Mouse (Mus musculus): ENCODE data around the gene Fam174a.

Fam174a gene

GRCm38 (mm10) chr1:95313393-95314228 is at the start of gene Fam174a:
TSS of gene Fam174a (plus strand) at chr1:95313623.
- peak; percentile 97 for DNase-seq

DNA sequence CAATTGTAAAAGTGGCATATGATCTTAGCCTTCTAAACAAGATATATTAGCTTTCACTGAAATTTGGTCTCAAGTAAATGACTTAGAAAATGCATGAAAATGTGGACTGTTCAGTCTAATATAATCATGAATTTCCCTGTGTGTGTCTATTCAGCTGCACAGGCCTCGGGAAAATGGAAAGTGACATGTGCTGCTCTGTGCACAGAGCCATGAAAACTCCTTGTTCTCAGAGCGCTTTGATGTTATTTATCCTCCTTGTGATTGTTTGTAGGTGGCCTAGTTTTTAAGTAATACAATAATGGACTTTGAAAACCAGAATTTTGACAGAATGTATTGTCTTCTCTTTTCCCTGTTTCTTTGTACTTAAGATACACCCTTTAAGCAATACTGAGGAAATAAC is 49.6 kb upstream of the Fam174a start:
- DNase-seq: no peak

GRCm38 (mm10) chr1:95267950-95268724 is 45.3 kb upstream of the Fam174a start:
- DNase-seq: peak; percentile 37

GRCm38 (mm10) chr1:95273321-95273720 is 40.1 kb upstream of the Fam174a start:
- no peak for DNase-seq

DNA sequence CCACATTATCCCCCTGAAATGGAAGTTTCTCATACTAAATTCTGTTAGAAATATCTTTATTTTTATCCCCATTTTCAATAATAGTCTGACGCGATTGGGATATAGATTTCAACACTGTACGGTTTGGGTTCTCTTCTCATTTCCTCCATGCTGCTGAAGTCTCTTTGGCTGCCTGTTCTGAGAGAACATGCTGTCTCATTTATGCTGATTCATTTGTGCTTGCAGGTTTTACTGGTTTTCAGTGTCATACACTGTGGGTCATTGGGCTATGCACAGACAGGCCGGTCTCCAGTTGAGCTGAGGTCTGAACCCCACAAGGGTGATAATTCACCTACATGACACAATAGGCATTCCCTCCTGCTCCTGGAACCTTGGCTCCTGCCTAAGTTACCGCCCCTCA is 5.1 kb upstream of the Fam174a start:
- DNase-seq: no peak

DNA sequence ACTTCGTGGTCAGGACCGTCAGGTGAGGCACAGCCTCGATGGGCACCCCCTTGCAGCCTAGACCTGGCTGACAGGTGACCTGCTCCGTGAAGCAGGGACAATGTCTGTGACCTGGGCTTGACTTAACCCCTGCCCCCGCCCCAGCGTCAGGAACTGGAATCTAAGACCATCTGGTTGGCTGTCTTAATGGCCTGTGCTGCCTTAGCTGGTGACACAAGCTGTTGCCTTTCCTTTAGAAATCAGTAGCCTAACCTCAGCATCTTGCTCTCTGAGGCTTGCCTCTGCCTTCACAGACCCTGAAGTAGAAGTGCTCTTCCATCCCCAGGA is 769 bp downstream of the Fam174a start:
- no peak for DNase-seq

GRCm38 (mm10) chr1:95315981-95316380 is 2.6 kb downstream of the Fam174a start:
- no peak for DNase-seq

- no peak for DNase-seq
Observed at GRCm38 (mm10) chr1:95322219-95322618, 8.8 kb downstream of the Fam174a start.

DNA sequence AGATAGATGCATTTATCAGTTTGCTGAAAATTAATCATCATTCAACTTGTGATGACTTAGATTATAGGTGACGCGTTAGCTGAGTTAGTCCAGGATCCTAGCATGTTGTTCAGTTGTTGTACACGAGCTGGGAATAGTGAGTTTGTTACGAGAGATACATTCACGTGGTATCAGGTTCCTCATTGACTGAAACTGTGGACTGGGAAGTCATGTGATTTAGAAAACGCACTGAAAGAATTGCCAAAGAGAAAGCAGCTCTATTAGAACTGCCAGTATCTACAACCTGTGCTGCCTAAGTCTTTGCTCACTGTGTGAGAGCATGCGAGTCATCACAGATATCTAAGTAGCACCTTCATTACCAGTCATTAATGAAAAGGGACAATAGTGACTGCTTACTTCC is 9.6 kb downstream of the Fam174a start:
- no peak for DNase-seq

GRCm38 (mm10) chr1:95326856-95327255 is 13.4 kb downstream of the Fam174a start:
- DNase-seq: no peak

GRCm38 (mm10) chr1:95339618-95340017 is 26.2 kb downstream of the Fam174a start:
- no peak for DNase-seq

DNA sequence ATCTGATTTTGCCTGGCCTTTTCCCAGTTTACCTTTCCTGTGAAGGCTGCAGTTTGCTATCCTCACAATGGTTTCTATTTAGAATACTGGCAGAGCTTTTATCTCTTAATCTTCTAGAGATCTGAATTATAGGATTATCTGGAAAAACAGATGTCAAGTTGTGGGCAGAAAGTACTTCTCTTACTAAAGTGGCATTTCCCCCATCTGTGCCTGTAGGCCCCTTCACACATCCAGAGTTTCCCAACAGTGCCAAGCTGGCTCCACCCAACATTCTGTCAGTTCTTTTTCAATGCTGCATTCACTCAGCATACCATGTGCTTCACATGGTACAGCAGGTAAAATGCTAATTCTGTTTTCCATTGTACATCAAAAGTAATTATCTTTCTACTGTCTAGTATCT is 28.8 kb downstream of the Fam174a start:
- DNase-seq: no peak

- no peak for DNase-seq
Observed at GRCm38 (mm10) chr1:95343585-95344485, 30.4 kb downstream of the Fam174a start.

- no peak for DNase-seq
Observed at GRCm38 (mm10) chr1:95354146-95354545, 40.7 kb downstream of the Fam174a start.

DNA sequence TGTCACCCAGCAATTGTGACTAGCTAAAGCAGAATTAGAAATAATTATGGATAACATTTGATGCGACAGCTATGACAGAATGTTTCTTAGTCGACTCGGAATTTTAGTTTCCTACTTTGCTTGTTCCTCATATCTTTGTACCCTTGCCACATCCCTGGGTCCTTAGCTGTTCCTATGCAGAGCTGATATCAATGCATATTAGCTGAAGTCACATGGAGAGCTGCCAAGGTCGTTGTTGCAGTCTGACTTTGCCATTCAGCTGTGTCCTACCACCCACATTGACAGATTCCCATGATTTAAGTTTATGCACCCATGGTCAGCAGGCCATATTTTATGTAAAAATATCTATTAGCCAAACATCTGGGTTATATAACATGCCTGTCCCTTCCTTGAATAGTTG is 43.5 kb downstream of the Fam174a start:
- DNase-seq: no peak

DNA sequence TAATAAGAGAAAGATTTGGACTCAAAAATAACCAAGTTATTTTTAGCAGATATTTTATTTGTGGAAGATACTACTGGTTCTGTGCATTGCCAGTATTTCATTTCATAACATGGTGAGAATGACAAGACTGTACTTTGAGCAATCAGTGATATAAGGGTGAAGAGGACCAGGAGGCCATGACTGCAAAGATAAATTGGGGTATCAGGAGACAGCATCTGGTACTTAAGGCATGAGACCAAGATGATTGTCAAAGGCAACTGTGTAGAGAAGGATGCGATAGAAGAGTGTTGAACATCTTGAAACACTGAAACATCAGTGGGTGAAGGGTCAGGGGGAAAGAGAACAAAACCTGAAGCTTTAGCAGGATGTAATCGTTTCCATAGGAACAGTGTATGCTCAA is 50.3 kb downstream of the Fam174a start:
- DNase-seq: no peak

GRCm38 (mm10) chr1:95366616-95367373 is 53.4 kb downstream of the Fam174a start:
- DNase-seq: no peak

GRCm38 (mm10) chr1:95367748-95368147 is 54.3 kb downstream of the Fam174a start:
- no peak for DNase-seq

DNA sequence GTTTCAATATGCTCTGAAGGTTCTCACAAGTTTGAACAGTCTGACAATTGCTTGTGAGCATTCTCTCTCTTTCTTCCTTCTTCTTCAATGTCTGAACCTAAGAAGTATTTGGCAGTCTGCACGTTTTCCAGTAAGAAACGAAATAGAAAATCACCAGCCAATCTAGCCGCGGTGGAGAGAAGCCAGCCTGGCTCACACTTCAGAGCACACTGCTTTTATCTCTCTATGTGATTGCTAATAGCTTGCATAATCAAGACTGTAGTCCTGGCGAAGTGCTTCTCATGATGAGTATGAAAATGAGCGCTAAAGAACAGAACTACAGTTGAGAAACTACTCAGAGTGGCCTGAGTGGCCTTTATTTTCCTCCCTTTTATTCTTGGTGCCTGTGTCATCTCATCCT is 62.0 kb downstream of the Fam174a start:
- DNase-seq: no peak

DNA sequence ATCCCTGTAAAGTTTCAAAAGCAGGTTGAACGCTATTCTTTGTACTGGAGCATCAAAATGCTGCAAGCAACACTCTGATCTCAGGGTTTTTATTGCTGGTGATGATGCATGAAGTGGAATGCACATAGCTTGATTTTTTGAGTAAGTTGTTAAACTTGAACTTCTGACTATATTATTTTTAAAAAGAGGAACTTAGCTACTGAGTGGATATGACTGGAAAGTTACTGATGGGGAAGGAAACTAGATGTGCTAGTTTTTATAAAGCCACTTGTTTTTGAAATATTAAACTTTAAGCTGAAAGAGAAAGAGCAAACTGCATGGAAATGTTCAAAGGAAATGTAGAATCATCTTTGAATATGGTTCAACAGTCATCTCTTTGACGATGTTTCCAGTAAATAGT is 67.6 kb downstream of the Fam174a start:
- DNase-seq: no peak
